Mouse (Mus musculus): ENCODE data around the gene Gm6268. TPM values are rescaled to one million over a fixed set of nuclear protein-coding genes. Genes with fewer than 3 reads are reported as not detected.

The Gm6268 gene
- polyA plus RNA-seq, 1 experiment from 2014 or later = not detected

Small RNAs within 50 kb of the gene (microRNA-seq; reads per million reads assigned to microRNA genes)
- gene Gm44485 = not detected

Other genes with a start within 250 kb of the Gm6268 start
- gene Zcchc12, start 205.4 kb upstream of the Gm6268 start, polyA plus RNA-seq (2015; fragmentation: Nextera tagmentation; extraction: Ambion mirVana) = 102 and 104 TPM in 2 replicates
- gene Lonrf3, start 72.9 kb upstream of the Gm6268 start, polyA plus RNA-seq (2015; fragmentation: Nextera tagmentation; extraction: Ambion mirVana) = 0.38 and 0.44 TPM in 2 replicates
- not detected in 2 replicates for gene Gm14569, start 90.5 kb downstream of the Gm6268 start, polyA plus RNA-seq (2015; fragmentation: Nextera tagmentation; extraction: Ambion mirVana)
- 503 and 515 TPM in 2 replicates for gene Pgrmc1, start 196.9 kb downstream of the Gm6268 start, polyA plus RNA-seq (2015; fragmentation: Nextera tagmentation; extraction: Ambion mirVana)
- 4.7 and 5.2 TPM in 2 replicates for gene Akap17b, start 244.1 kb downstream of the Gm6268 start, polyA plus RNA-seq (2015; fragmentation: Nextera tagmentation; extraction: Ambion mirVana)

Measured in neural tube, embryonic 13.5 days (tissue).